Mouse (Mus musculus) right cerebral cortex, adult 2 months (tissue): ENCODE measurements around the gene Gm20388.

ENCODE experiments used
- DNase-seq, 2 experiments: peaks; one replicate each; pipeline ENCODE4 v3.0.0; 2021 to 2022; ENCODE audit warnings: low spot score in 2 of 2

Gene Gm20388

GRCm38 (mm10) chr8:121348998-121349397 is 1438.4 kb downstream of the Gm20388 start:
- DNase-seq, result no peak

- no peak for DNase-seq
These were observed 1440.2 kb downstream of the Gm20388 start for GRCm38 (mm10) chr8:121350803-121351202.

- no peak for DNase-seq
These were observed 1444.2 kb downstream of the Gm20388 start for GRCm38 (mm10) chr8:121354844-121355243.

GRCm38 (mm10) chr8:121357451-121357850 is 1446.8 kb downstream of the Gm20388 start:
- DNase-seq, result no peak

GRCm38 (mm10) chr8:121358609-121359008 is 1448.0 kb downstream of the Gm20388 start:
- no peak for DNase-seq

- DNase-seq, result peak in 1 of 2 experiments; percentile 20
These were observed 1448.7 kb downstream of the Gm20388 start for GRCm38 (mm10) chr8:121359131-121359981.

- DNase-seq, result no peak
These were observed 1449.4 kb downstream of the Gm20388 start for GRCm38 (mm10) chr8:121360001-121360400.

GRCm38 (mm10) chr8:121361166-121361565 is 1450.5 kb downstream of the Gm20388 start:
- no peak for DNase-seq

GRCm38 (mm10) chr8:121364646-121365045 is 1454.0 kb downstream of the Gm20388 start:
- DNase-seq, result no peak

GRCm38 (mm10) chr8:121365150-121365549 is 1454.5 kb downstream of the Gm20388 start:
- DNase-seq, result no peak

- DNase-seq, result no peak
These were observed 1456.0 kb downstream of the Gm20388 start for GRCm38 (mm10) chr8:121366655-121367054.

GRCm38 (mm10) chr8:121368799-121369198 is 1458.2 kb downstream of the Gm20388 start:
- no peak for DNase-seq

GRCm38 (mm10) chr8:121369378-121369777 is 1458.7 kb downstream of the Gm20388 start:
- DNase-seq, result peak; percentile 37 to 38

- DNase-seq, result no peak
These were observed 1460.6 kb downstream of the Gm20388 start for GRCm38 (mm10) chr8:121371287-121371686.

GRCm38 (mm10) chr8:121371911-121372638 is 1461.4 kb downstream of the Gm20388 start:
- DNase-seq, result peak; percentile 84 to 85

GRCm38 (mm10) chr8:121372639-121372986 is 1462.0 kb downstream of the Gm20388 start:
- no peak for DNase-seq

- DNase-seq, result no peak
These were observed 1463.6 kb downstream of the Gm20388 start for GRCm38 (mm10) chr8:121374284-121374683.

- no peak for DNase-seq
These were observed 1464.1 kb downstream of the Gm20388 start for GRCm38 (mm10) chr8:121374777-121375176.

GRCm38 (mm10) chr8:121376116-121376950 is 1465.7 kb downstream of the Gm20388 start:
- no peak for DNase-seq

GRCm38 (mm10) chr8:121377680-121378079 is 1467.0 kb downstream of the Gm20388 start:
- no peak for DNase-seq

- DNase-seq, result no peak
These were observed 1468.7 kb downstream of the Gm20388 start for GRCm38 (mm10) chr8:121379387-121379786.
